Mouse (Mus musculus) cortical plate, adult 2 months (tissue): ENCODE data around the gene Rnf223.
"Not testable (repeated sequence)": the region's sequence is repeated elsewhere in the genome, so short reads cannot be mapped to it uniquely, and the experiment has no call there.

Source experiments
- CTCF ChIP-seq: fragments of 200-500 bp; IDR thresholded peaks from 2 replicates; pipeline ENCODE4 v1.5.1; 2011; ENCODE audit warnings: mild to moderate bottlenecking, control low read depth, low read length; ENCODE audit not compliant: insufficient read depth; ENCODE audit errors: extremely low read depth
- POLR2A ChIP-seq: fragments of 200-500 bp; IDR thresholded peaks from 2 replicates; pipeline ENCODE4 v1.6.1; 2011; ENCODE audit warnings: mild to moderate bottlenecking, low read length, control low read depth; ENCODE audit not compliant: insufficient read depth; ENCODE audit errors: extremely low read depth

DNA sequence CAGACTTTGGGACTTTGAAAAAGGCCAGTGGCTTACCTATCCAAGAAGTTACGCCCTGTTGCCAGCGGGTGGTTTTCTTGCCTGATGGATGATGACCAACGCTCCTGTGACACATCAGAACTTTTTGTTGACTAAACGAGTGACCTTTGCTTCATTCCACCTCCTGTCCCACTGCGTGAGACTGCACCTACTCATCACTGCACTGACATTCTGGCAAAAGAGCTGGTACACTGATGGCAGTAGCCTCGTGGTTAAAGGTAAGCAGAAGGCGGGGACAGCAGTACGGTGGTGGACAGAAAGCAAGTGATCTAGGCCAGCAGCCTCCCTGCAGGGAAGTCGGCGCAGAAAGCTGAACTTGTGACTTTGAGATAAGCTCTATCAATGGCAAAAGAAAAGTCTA lies 20.6 kb downstream of the Rnf223 start:
- TF ChIP-seq POLR2A, CTCF: not testable (repeated sequence)
